Mouse (Mus musculus): ENCODE measurements around the gene Atp12a. TPM values are rescaled to one million over a fixed set of nuclear protein-coding genes. Genes with fewer than 3 reads are reported as not detected.

Atp12a gene
- polyA plus RNA-seq, 1 experiment from 2014 or later = not detected

DNA sequence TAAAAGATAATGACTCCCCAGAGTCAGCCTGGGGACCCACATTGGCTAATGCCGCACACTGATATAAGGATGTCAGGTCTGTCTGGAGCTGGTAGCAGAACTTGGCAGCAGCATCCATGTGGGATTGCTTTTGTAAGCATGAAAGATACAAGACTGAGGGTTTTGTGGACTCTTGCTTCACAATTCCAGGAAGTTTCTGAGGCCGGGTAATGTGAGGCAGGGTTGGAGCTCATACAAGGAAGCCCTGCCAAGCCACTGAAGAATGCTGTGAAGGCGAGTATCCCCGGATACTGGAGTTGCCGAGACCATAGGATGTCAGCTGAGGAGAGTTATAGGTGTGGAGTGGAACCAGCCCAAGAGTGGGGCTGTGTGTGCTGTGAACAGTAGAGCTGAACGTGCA is 5.7 kb upstream of the Atp12a start:
- H3K27me3 ChIP-seq (ENCODE audit: control insufficient read depth, insufficient read depth, low read length) = peaks cover 22% of the 10 kb centered on the region
- H3K9ac ChIP-seq (ENCODE audit: low read depth, low read length) = no peak overlapping the region
- 81% methylated on average over 6 of the region's 6 CpGs for WGBS (ENCODE audit: insufficient replicate concordance)
- H3K4me1 ChIP-seq (ENCODE audit: control insufficient read depth, insufficient read depth, low read length) = no peaks in the 10 kb centered on the region
- H3K9me3 ChIP-seq (replicated peaks; ENCODE audit: control insufficient read depth, low read length) = no peaks in the 10 kb centered on the region
- no peak for ATAC-seq (replicated peaks; ENCODE audit: insufficient number of reproducible peaks, low FRiP score, low TSS enrichment)
- no peak overlapping the region for H3K4me3 ChIP-seq (ENCODE audit: low read depth, low read length)
- H3K27ac ChIP-seq (ENCODE audit: low read depth, low read length) = no peak overlapping the region
- no peaks in the 10 kb centered on the region for H3K36me3 ChIP-seq (ENCODE audit: control insufficient read depth, insufficient read depth, low read length)
- H3K4me2 ChIP-seq = no peak overlapping the region

DNA sequence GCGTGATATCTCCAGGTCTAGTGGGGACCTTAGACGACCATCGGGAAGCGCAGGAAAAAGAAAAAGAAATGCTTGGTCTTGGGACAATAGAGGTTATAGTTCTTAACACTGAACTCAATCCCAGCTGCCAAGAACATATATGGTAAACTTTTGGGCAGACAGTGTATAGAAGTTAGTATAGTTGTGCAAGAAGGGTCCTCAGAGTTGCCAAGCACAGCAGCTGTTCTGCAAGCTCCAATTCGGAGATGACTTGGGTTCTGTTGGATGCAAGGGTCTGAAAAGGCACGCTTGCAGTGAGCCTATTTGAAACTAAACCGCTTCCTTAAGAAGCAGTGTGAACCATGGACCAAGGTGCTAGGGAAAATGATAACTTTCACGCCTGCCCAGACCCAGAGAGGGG is 424 bp downstream of the Atp12a start:
- H3K27ac ChIP-seq (ENCODE audit: low read depth, low read length) = no peak overlapping the region
- H3K9ac ChIP-seq (ENCODE audit: low read depth, low read length) = no peak overlapping the region
- peak overlapping the region; percentile 79 for H3K4me2 ChIP-seq
- peak overlapping the region; percentile 45 for H3K4me3 ChIP-seq (ENCODE audit: low read depth, low read length)
- peaks cover 61% of the 10 kb centered on the region for H3K27me3 ChIP-seq (ENCODE audit: control insufficient read depth, insufficient read depth, low read length)
- WGBS (ENCODE audit: insufficient replicate concordance) = 31% methylated on average over 8 of the region's 8 CpGs
- no peaks in the 10 kb centered on the region for H3K9me3 ChIP-seq (replicated peaks; ENCODE audit: control insufficient read depth, low read length)
- no peaks in the 10 kb centered on the region for H3K36me3 ChIP-seq (ENCODE audit: control insufficient read depth, insufficient read depth, low read length)
- ATAC-seq (replicated peaks; ENCODE audit: insufficient number of reproducible peaks, low FRiP score, low TSS enrichment) = no peak
- no peaks in the 10 kb centered on the region; the same call in 1 of the 2 replicates for H3K4me1 ChIP-seq (ENCODE audit: control insufficient read depth, insufficient read depth, low read length)

DNA sequence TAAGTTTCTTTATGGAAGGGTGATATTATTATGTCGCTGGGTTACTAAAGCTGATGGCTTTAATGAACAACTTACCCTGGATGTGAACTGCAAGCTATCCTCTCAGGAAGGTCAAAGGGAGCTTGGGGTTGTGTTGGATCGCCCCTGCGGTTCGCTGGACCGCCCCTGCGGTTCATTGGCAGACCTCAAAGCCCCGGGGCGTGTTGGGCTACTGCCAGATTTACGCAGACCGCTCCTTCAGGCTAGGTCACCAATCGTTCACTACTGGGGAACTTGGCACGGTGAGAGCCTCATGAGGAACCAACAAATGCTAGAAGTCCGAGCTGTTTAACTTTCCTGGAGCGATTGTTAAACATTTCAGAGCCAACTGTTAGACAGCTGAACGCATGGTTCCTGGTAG is 1.8 kb downstream of the Atp12a start:
- peaks cover 61% of the 10 kb centered on the region for H3K27me3 ChIP-seq (ENCODE audit: control insufficient read depth, insufficient read depth, low read length)
- ATAC-seq (replicated peaks; ENCODE audit: insufficient number of reproducible peaks, low FRiP score, low TSS enrichment) = no peak
- H3K4me2 ChIP-seq = no peak overlapping the region
- no peaks in the 10 kb centered on the region; the same call in 1 of the 2 replicates for H3K4me1 ChIP-seq (ENCODE audit: control insufficient read depth, insufficient read depth, low read length)
- WGBS (ENCODE audit: insufficient replicate concordance) = 29% methylated on average over 15 of the region's 15 CpGs
- no peaks in the 10 kb centered on the region for H3K9me3 ChIP-seq (replicated peaks; ENCODE audit: control insufficient read depth, low read length)
- H3K36me3 ChIP-seq (ENCODE audit: control insufficient read depth, insufficient read depth, low read length) = no peaks in the 10 kb centered on the region
- no peak overlapping the region for H3K4me3 ChIP-seq (ENCODE audit: low read depth, low read length)
- no peak overlapping the region for H3K9ac ChIP-seq (ENCODE audit: low read depth, low read length)
- H3K27ac ChIP-seq (ENCODE audit: low read depth, low read length) = no peak overlapping the region

DNA sequence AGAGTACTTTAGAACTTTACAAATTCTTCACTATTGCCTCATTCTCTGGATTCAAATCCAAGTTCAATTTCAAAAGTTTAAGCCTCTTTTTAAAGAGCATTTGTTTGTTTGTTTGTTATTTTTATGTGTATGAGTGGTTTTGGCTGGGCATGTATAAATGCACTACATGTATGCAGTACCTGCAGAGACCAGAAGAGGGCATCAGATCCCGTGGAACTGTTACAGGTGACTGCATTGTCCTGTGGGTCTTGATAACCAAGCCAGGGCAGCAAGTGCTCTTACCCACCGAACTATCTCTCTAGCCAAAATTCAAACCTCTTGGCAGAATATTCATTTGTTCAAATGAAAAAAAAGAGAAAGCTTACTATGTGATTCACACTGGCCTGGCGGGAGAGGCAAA is 4.0 kb downstream of the Atp12a start:
- ATAC-seq (replicated peaks; ENCODE audit: insufficient number of reproducible peaks, low FRiP score, low TSS enrichment) = no peak
- H3K4me3 ChIP-seq (ENCODE audit: low read depth, low read length) = no peak overlapping the region
- 51% methylated on average over 3 of the region's 3 CpGs for WGBS (ENCODE audit: insufficient replicate concordance)
- H3K9ac ChIP-seq (ENCODE audit: low read depth, low read length) = no peak overlapping the region
- no peaks in the 10 kb centered on the region; the same call in 1 of the 2 replicates for H3K4me1 ChIP-seq (ENCODE audit: control insufficient read depth, insufficient read depth, low read length)
- H3K4me2 ChIP-seq = no peak overlapping the region
- no peaks in the 10 kb centered on the region for H3K36me3 ChIP-seq (ENCODE audit: control insufficient read depth, insufficient read depth, low read length)
- H3K27ac ChIP-seq (ENCODE audit: low read depth, low read length) = no peak overlapping the region
- peaks cover 43% of the 10 kb centered on the region for H3K27me3 ChIP-seq (ENCODE audit: control insufficient read depth, insufficient read depth, low read length)
- no peaks in the 10 kb centered on the region for H3K9me3 ChIP-seq (replicated peaks; ENCODE audit: control insufficient read depth, low read length)

DNA sequence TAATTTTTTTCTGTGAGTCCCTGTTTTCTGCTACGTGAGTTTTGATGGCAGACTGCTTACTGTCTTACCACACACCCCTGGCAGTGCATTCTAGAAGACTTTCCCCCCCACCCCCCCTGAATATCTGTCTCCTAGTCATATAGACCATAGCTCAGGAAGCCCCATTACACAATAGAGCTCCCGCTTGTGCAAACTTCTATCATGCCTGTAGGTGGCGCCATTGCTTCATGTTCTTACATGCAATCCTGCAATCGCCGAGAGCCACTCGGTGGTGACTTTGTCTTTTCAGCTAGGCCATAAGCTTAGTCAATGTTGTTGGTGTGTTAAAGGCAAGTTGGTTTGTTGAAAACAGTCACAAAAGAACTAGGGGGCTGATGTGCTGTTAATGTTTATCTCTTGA is 10.9 kb downstream of the Atp12a start:
- WGBS (ENCODE audit: insufficient replicate concordance) = 3% methylated on average over 6 of the region's 6 CpGs
- H3K9me3 ChIP-seq (replicated peaks; ENCODE audit: control insufficient read depth, low read length) = no peaks in the 10 kb centered on the region
- no peaks in the 10 kb centered on the region for H3K4me1 ChIP-seq (ENCODE audit: control insufficient read depth, insufficient read depth, low read length)
- H3K36me3 ChIP-seq (ENCODE audit: control insufficient read depth, insufficient read depth, low read length) = no peaks in the 10 kb centered on the region
- no peak overlapping the region for H3K27ac ChIP-seq (ENCODE audit: low read depth, low read length)
- no peak overlapping the region for H3K4me2 ChIP-seq
- no peak overlapping the region for H3K9ac ChIP-seq (ENCODE audit: low read depth, low read length)
- no peak overlapping the region for H3K4me3 ChIP-seq (ENCODE audit: low read depth, low read length)
- no peak for ATAC-seq (replicated peaks; ENCODE audit: insufficient number of reproducible peaks, low FRiP score, low TSS enrichment)
- H3K27me3 ChIP-seq (ENCODE audit: control insufficient read depth, insufficient read depth, low read length) = no peaks in the 10 kb centered on the region

DNA sequence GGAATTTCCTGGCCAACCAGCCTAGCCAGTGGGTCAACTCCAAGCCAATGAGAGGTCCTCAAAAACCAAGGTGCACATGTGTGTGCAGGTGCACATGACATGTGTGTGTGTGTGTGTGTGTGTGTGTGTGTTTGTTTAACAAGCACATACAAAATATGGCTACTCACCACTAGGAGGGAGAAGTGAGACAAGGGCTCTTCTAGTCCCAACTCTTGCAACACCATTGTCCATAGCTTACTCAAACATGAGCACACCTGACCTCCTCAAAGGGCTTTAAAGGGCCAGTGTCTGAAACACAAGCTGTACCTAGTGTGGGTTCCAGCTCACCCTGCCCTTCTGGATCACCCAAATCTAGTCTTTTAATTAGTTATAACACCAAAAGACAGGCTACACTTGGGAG is 12.9 kb downstream of the Atp12a start:
- Histone ChIP-seq H3K4me1 (ENCODE audit: control insufficient read depth, insufficient read depth, low read length) (no peaks in the 10 kb centered on the region), H3K27ac (ENCODE audit: low read depth, low read length) (no peak overlapping the region), H3K4me2 (no peak overlapping the region), H3K9ac (ENCODE audit: low read depth, low read length) (no peak overlapping the region), H3K9me3 (replicated peaks; ENCODE audit: control insufficient read depth, low read length) (no peaks in the 10 kb centered on the region), H3K27me3 (ENCODE audit: control insufficient read depth, insufficient read depth, low read length) (no peaks in the 10 kb centered on the region), H3K4me3 (ENCODE audit: low read depth, low read length) (no peak overlapping the region), H3K36me3 (ENCODE audit: control insufficient read depth, insufficient read depth, low read length) (no peaks in the 10 kb centered on the region)
- ATAC-seq (replicated peaks; ENCODE audit: insufficient number of reproducible peaks, low FRiP score, low TSS enrichment) = no peak

DNA sequence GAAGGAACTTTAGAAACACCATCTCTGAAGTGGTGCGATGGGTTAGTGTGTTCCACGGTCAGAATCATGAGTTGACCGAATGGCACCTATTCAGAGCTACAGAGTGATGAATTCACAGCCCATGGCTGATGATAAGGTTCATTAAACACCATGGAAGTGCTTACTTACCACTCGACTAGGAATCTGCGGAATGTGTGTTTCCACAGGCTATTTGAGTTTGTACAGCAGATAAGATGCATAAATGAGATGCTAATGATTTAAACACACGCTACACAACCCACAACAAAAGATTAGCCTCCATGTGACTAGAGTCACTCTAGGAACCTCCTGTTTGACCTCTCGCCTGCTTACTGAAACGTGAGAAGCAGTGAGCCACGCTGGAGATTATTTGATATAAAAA is 14.5 kb downstream of the Atp12a start:
- Histone ChIP-seq H3K36me3 (ENCODE audit: control insufficient read depth, insufficient read depth, low read length) (no peaks in the 10 kb centered on the region), H3K4me3 (ENCODE audit: low read depth, low read length) (no peak overlapping the region), H3K9ac (ENCODE audit: low read depth, low read length) (no peak overlapping the region), H3K27ac (ENCODE audit: low read depth, low read length) (no peak overlapping the region), H3K9me3 (replicated peaks; ENCODE audit: control insufficient read depth, low read length) (no peaks in the 10 kb centered on the region), H3K27me3 (ENCODE audit: control insufficient read depth, insufficient read depth, low read length) (no peaks in the 10 kb centered on the region), H3K4me1 (ENCODE audit: control insufficient read depth, insufficient read depth, low read length) (no peaks in the 10 kb centered on the region), H3K4me2 (no peak overlapping the region)
- WGBS (ENCODE audit: insufficient replicate concordance) = 56% methylated on average over 9 of the region's 9 CpGs
- ATAC-seq (replicated peaks; ENCODE audit: insufficient number of reproducible peaks, low FRiP score, low TSS enrichment) = no peak

DNA sequence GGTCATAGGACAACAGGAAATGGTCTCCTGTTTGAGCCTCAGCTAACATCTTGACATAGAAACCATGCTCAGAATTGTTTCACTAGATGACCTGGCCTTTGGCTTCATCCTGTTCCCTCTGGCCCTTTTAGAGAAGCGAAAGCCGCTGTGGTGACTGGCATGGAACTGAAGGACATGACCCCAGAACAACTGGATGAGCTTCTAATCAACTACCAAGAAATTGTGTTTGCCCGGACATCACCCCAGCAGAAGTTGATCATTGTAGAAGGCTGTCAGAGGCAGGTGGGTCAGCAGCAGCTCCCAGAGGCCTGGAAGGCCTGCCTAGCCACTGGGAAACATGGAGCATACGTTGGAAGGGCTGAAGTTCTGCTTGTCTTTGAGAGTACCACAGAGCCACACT is 17.5 kb downstream of the Atp12a start:
- 73% methylated on average over 4 of the region's 4 CpGs for WGBS (ENCODE audit: insufficient replicate concordance)
- no peak for ATAC-seq (replicated peaks; ENCODE audit: insufficient number of reproducible peaks, low FRiP score, low TSS enrichment)

DNA sequence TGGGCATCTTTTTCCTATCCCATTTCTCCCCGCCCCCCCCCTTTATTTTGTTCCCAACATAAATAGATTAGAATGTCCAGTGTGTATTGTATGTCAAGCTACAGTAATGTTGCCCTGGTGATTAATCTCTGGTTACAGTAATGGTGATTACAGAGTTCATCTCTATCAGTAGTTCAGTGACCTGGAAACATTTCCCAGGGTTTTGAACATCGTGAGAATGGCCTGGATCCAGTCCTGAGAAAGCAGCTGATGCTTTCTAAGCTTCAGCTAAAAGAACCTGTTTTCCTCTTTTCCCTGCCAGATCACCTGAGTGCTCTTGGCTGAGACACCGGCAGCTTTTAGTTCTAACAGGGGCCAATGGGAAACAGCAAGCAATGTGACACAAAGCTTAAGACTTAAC is 25.4 kb downstream of the Atp12a start:
- H3K36me3 ChIP-seq (ENCODE audit: control insufficient read depth, insufficient read depth, low read length) = no peaks in the 10 kb centered on the region
- no peak overlapping the region for H3K27ac ChIP-seq (ENCODE audit: low read depth, low read length)
- no peaks in the 10 kb centered on the region for H3K9me3 ChIP-seq (replicated peaks; ENCODE audit: control insufficient read depth, low read length)
- 65% methylated on average over 3 of the region's 3 CpGs for WGBS (ENCODE audit: insufficient replicate concordance)
- H3K9ac ChIP-seq (ENCODE audit: low read depth, low read length) = no peak overlapping the region
- peaks cover 7% of the 10 kb centered on the region; the same call in 1 of the 2 replicates for H3K4me1 ChIP-seq (ENCODE audit: control insufficient read depth, insufficient read depth, low read length)
- no peaks in the 10 kb centered on the region for H3K27me3 ChIP-seq (ENCODE audit: control insufficient read depth, insufficient read depth, low read length)
- no peak overlapping the region for H3K4me3 ChIP-seq (ENCODE audit: low read depth, low read length)
- no peak overlapping the region for H3K4me2 ChIP-seq
- no peak for ATAC-seq (replicated peaks; ENCODE audit: insufficient number of reproducible peaks, low FRiP score, low TSS enrichment)

More for the DNA sequence above, 17.5 kb downstream of the Atp12a start:
- H3K36me3 ChIP-seq (ENCODE audit: control insufficient read depth, insufficient read depth, low read length) = no peaks in the 10 kb centered on the region
- no peak overlapping the region for H3K4me2 ChIP-seq
- H3K9ac ChIP-seq (ENCODE audit: low read depth, low read length) = no peak overlapping the region
- H3K4me3 ChIP-seq (ENCODE audit: low read depth, low read length) = no peak overlapping the region
- no peak overlapping the region for H3K27ac ChIP-seq (ENCODE audit: low read depth, low read length)
- no peaks in the 10 kb centered on the region for H3K9me3 ChIP-seq (replicated peaks; ENCODE audit: control insufficient read depth, low read length)
- H3K27me3 ChIP-seq (ENCODE audit: control insufficient read depth, insufficient read depth, low read length) = no peaks in the 10 kb centered on the region
- H3K4me1 ChIP-seq (ENCODE audit: control insufficient read depth, insufficient read depth, low read length) = no peaks in the 10 kb centered on the region

Measured in heart, embryonic 11.5 days (tissue).